Mouse (Mus musculus) heart, adult 2 months (tissue): ENCODE measurements around the gene Rpl28.

Source experiments
- CTCF ChIP-seq: fragments of 200-600 bp; IDR thresholded peaks from 2 replicates; pipeline ENCODE4 v1.8.1; 2022; ENCODE audit warnings: antibody characterized with exemption, mild to moderate bottlenecking, moderate library complexity
- EP300 ChIP-seq: fragments of 200-500 bp; IDR thresholded peaks from 2 replicates; pipeline ENCODE4 v1.6.1; 2011; ENCODE audit warnings: low read depth, low read length, control low read depth; ENCODE audit not compliant: insufficient read depth
- POLR2A ChIP-seq: fragments of 200-500 bp; IDR thresholded peaks from 2 replicates; pipeline ENCODE4 v1.6.1; 2011; ENCODE audit warnings: mild to moderate bottlenecking, low read depth, low read length, control low read depth; ENCODE audit not compliant: insufficient read depth

DNA sequence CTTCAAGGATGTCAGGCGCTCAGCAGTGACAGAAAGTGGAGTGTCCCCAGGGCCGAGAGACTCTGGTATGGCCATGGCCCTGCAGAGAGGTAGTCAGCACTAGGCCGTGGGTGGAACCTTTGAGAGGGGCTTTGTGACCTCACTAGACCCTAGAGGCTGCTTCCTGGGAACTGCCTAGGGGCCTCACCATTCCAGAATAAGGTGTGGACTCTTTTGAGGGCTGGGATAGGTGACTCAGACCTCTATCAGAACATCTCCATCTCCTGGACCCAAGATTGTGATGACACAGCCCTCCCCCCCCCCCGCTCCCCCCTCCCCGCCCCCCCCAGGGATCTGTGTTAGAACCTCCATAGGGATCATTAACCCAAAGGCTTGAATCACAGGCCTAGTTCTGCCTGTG lies 21.5 kb upstream of the Rpl28 start, which contains the start of gene Fam71e2:
- TF ChIP-seq EP300 (no peak), CTCF (no peak), POLR2A (no peak)
